Mouse (Mus musculus) megakaryocyte-erythroid progenitor cell, adult 5-6 weeks (primary cell): Measurements from ENCODE around the gene Fgd5. TPM values are rescaled to one million over a fixed set of nuclear protein-coding genes. Genes with fewer than 3 reads are reported as not detected.
"Not testable (repeated sequence)": the region's sequence is repeated elsewhere in the genome, so short reads cannot be mapped to it uniquely, and the experiment has no call there.

Experiments
- ATAC-seq: replicated peaks from 2 replicates; pipeline ENCODE4 v1.8.0; 2016; ENCODE audit warnings: mild to moderate bottlenecking, inconsistent platforms; ENCODE audit not compliant: severe bottlenecking, poor library complexity, low FRiP score, low TSS enrichment
- total RNA-seq, 2 experiments: library from RNA; stranded (forward) in 1 of 2; stranded (reverse) in 1 of 2; fragments of 200-1000, 215-1000 nt in 1 of 2; fragments of >200 nt in 1 of 2; fragmentation: Nextera tagmentation in 1 of 2; gene quantifications; 2 replicates each; pipeline ENCODE4 v1.2.3; 2014 to 2017

The Fgd5 gene
- total RNA-seq, 2 experiments from 2014 or later = not detected

- peak; percentile 72 for ATAC-seq
Measured at GRCm38 (mm10) chr6:92057768-92058167, 79.1 kb downstream of the Fgd5 start.

- ATAC-seq = no peak
Measured at GRCm38 (mm10) chr6:92061725-92062124, 83.0 kb downstream of the Fgd5 start.

GRCm38 (mm10) chr6:92063452-92063851, 84.8 kb downstream of the Fgd5 start:
- ATAC-seq = no peak

GRCm38 (mm10) chr6:92064101-92064500, 85.4 kb downstream of the Fgd5 start:
- ATAC-seq = no peak

GRCm38 (mm10) chr6:92065721-92066496, 87.2 kb downstream of the Fgd5 start:
- ATAC-seq = peak; percentile 47; the same call in 1 of the 2 replicates

- ATAC-seq = peak; percentile 91
Measured at GRCm38 (mm10) chr6:92067146-92067790, 88.6 kb downstream of the Fgd5 start.

- no peak for ATAC-seq
Measured at GRCm38 (mm10) chr6:92071121-92071839, 92.6 kb downstream of the Fgd5 start.

- ATAC-seq = no peak
Measured at GRCm38 (mm10) chr6:92080730-92081129, 102.1 kb downstream of the Fgd5 start.

- no peak for ATAC-seq
Measured at GRCm38 (mm10) chr6:92082756-92083155, 104.1 kb downstream of the Fgd5 start.

GRCm38 (mm10) chr6:92084932-92085331, 106.3 kb downstream of the Fgd5 start:
- ATAC-seq = no peak

- not testable (repeated sequence) for ATAC-seq
Measured at GRCm38 (mm10) chr6:92089141-92089540, 110.5 kb downstream of the Fgd5 start.

GRCm38 (mm10) chr6:92089982-92090381, 111.3 kb downstream of the Fgd5 start:
- ATAC-seq = no peak

GRCm38 (mm10) chr6:92090497-92090896, 111.8 kb downstream of the Fgd5 start:
- no peak for ATAC-seq

- ATAC-seq = peak; percentile 35
Measured at GRCm38 (mm10) chr6:92091130-92091591, 112.5 kb downstream of the Fgd5 start, which contains the start of gene Nr2c2. Gene Nr2c2 (plus strand): TSS chr6:92091390.

GRCm38 (mm10) chr6:92091767-92092489, 113.2 kb downstream of the Fgd5 start:
- ATAC-seq = peak; percentile 97

- ATAC-seq = no peak
Measured at GRCm38 (mm10) chr6:92092737-92093136, 114.1 kb downstream of the Fgd5 start.

- ATAC-seq = peak; percentile 38
Measured at GRCm38 (mm10) chr6:92093869-92094268, 115.2 kb downstream of the Fgd5 start.

- ATAC-seq = peak; percentile 48; the same call in 1 of the 2 replicates
Measured at GRCm38 (mm10) chr6:92100679-92101360, 122.1 kb downstream of the Fgd5 start.

- no peak for ATAC-seq
Measured at GRCm38 (mm10) chr6:92124547-92124946, 145.9 kb downstream of the Fgd5 start.
